Mouse (Mus musculus) hindbrain, embryonic 11.5 days (tissue): Measurements from ENCODE around the gene Rfpl4. TPM values are rescaled to one million over a fixed set of nuclear protein-coding genes. Genes with fewer than 3 reads are reported as not detected.
"Not testable (repeated sequence)": the region's sequence is repeated elsewhere in the genome, so short reads cannot be mapped to it uniquely, and the experiment has no call there.

Source experiments
- ATAC-seq: fragments of 200-750 bp; cut with Nextera tagmentation; 2 replicates; pipeline ENCODE4 v1.8.0; 2017; ENCODE audit warnings: mild to moderate bottlenecking, moderate TSS enrichment, moderate library complexity; ENCODE audit not compliant: low FRiP score
- DNase-seq: peaks from one replicate; pipeline ENCODE4 v3.0.0-alpha.2; 2015; ENCODE audit warnings: low spot score
- H3K27ac ChIP-seq: fragments of 300-500 bp; sonication (generic); 2 replicates; pipeline ENCODE4 v1.5.1; 2014; ENCODE audit warnings: mild to moderate bottlenecking, low read depth, low read length
- H3K27me3 ChIP-seq: fragments of 300-500 bp; sonication (generic); 2 replicates; pipeline ENCODE4 v1.6.1; 2014; ENCODE audit warnings: mild to moderate bottlenecking, low read length, moderate library complexity, mixed read lengths; ENCODE audit not compliant: control insufficient read depth, insufficient read depth
- H3K36me3 ChIP-seq: fragments of 300-500 bp; sonication (generic); 2 replicates; pipeline ENCODE4 v1.6.1; 2014; ENCODE audit warnings: mild to moderate bottlenecking, low read length, moderate library complexity, mixed read lengths; ENCODE audit not compliant: control insufficient read depth, insufficient read depth
- H3K4me1 ChIP-seq: fragments of 300-500 bp; sonication (generic); replicated peaks from 2 replicates; pipeline ENCODE4 v1.6.1; 2014; ENCODE audit warnings: low read length, mixed read lengths; ENCODE audit not compliant: control insufficient read depth, insufficient read depth
- H3K4me2 ChIP-seq: fragments of 300-500 bp; sonication (generic); replicated peaks from 2 replicates; pipeline ENCODE4 v1.6.1; 2014; ENCODE audit warnings: mild to moderate bottlenecking, low read depth, low read length
- H3K4me3 ChIP-seq: fragments of 300-500 bp; sonication (generic); 2 replicates; pipeline ENCODE4 v1.5.1; 2014; ENCODE audit warnings: low read depth, low read length
- H3K9ac ChIP-seq: fragments of 300-500 bp; sonication (generic); 2 replicates; pipeline ENCODE4 v1.6.1; 2014; ENCODE audit warnings: low read depth, low read length
- H3K9me3 ChIP-seq: fragments of 300-500 bp; sonication (generic); 2 replicates; pipeline ENCODE4 v1.6.1; 2016; ENCODE audit warnings: low read length; ENCODE audit not compliant: control insufficient read depth
- WGBS: fragments of 180-500 bp; shearing (Covaris S2); extraction: QIAGEN DNeasy Blood & Tissue Kit; methylation state at CpG from one replicate; pipeline ENCODE4 v1.1.7; 2014; 5-methylcytosine and 5-hydroxymethylcytosine counted together
- polyA plus RNA-seq: library from polyadenylated mRNA; unstranded; fragments of >200 nt; fragmentation: Nextera tagmentation; extraction: Ambion mirVana; gene quantifications from 2 replicates; pipeline ENCODE4 v1.2.1, GENCODE M21; 2014

The Rfpl4 gene
- polyA plus RNA-seq, 1 experiment from 2014 or later = not detected

GRCm38 (mm10) chr7:5086921-5087440 lies 29.8 kb downstream of the Rfpl4 start:
- H3K9me3 ChIP-seq = no peaks in the 10 kb centered on the region
- no peaks in the 10 kb centered on the region for H3K4me1 ChIP-seq
- H3K27me3 ChIP-seq = no peaks in the 10 kb centered on the region
- H3K27ac ChIP-seq = no peak overlapping the region
- no peak for DNase-seq
- 85% methylated on average over 5 of the region's 5 CpGs for WGBS
- ATAC-seq = no peak
- H3K4me2 ChIP-seq = no peak overlapping the region
- no peak overlapping the region for H3K9ac ChIP-seq
- no peak overlapping the region for H3K4me3 ChIP-seq
- H3K36me3 ChIP-seq = peaks cover 2% of the 10 kb centered on the region; the same call in 1 of the 2 replicates

DNA sequence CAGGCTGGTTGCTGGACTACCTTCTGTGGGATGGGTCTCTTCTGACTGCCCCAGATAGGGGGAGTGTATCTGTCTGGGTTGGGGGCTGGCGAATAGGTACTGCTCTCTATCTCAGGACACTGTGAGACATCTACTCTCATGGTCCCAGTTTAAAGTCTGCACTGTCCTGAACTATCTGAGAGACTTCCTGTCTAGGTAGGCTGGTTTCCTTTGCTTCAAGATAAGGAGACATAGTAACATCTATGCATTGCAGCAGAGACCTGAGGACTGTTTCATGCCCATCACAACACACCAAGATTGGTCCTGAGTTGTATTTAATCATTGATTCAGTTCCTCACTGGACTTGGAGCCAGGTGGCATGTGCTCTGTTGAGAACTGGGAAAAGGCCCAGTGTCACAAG lies 31.2 kb downstream of the Rfpl4 start:
- WGBS = 100% methylated on average over 1 of the region's 1 CpGs
- no peak overlapping the region for H3K4me3 ChIP-seq
- no peaks in the 10 kb centered on the region for H3K27me3 ChIP-seq
- no peaks in the 10 kb centered on the region for H3K4me1 ChIP-seq
- no peak overlapping the region for H3K9ac ChIP-seq
- no peak for DNase-seq
- H3K9me3 ChIP-seq = no peaks in the 10 kb centered on the region
- H3K27ac ChIP-seq = no peak overlapping the region
- H3K4me2 ChIP-seq = no peak overlapping the region
- no peak for ATAC-seq
- H3K36me3 ChIP-seq = peaks cover 3% of the 10 kb centered on the region; the same call in 1 of the 2 replicates

DNA sequence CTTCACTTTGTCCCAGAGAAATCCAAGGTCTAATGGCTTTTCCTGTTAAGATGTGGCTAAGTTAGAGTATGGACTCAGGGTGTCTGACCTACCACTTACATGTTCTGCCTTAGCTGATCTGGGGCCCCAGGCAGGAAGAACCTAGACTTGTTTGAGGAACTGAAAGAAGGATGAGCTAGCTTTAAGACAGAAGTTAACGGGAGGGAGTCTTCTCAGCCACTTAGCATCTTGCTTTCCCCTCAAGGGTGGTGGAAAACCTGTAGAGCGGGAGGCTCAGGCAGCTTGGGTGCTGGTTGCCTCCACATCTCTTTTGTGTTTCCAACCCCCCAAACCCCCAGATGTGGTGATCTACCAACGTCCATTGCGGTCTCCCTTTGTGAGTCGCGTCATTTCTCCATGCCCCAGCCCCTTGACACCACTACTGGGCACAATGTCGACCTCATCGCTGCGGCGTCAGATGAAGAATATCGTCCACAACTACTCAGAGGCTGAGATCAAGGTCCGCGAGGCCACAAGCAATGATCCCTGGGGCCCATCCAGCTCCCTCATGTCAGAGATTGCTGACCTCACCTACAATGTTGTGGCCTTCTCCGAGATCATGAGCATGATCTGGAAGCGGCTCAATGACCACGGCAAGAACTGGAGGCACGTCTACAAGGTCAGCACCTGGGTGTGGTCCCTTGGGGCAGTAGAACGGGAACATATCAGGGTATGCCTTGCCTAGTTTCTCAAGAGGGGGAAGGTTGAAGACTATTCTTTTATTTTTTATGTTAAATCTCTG lies 33.2 kb downstream of the Rfpl4 start:
- no peak overlapping the region for H3K9ac ChIP-seq
- no peaks in the 10 kb centered on the region for H3K9me3 ChIP-seq
- DNase-seq (no peak), ATAC-seq (no peak)
- H3K36me3 ChIP-seq = peaks cover 5% of the 10 kb centered on the region; the same call in 1 of the 2 replicates
- H3K4me3 ChIP-seq = no peak overlapping the region
- H3K4me1 ChIP-seq = no peaks in the 10 kb centered on the region
- H3K27me3 ChIP-seq = no peaks in the 10 kb centered on the region
- H3K4me2 ChIP-seq = no peak overlapping the region
- no peak overlapping the region for H3K27ac ChIP-seq
- WGBS = 95% methylated on average over 18 of the region's 18 CpGs

- Histone ChIP-seq H3K27me3 (no peaks in the 10 kb centered on the region), H3K36me3 (peaks cover 5% of the 10 kb centered on the region; the same call in 1 of the 2 replicates), H3K4me1 (no peaks in the 10 kb centered on the region), H3K9ac (no peak overlapping the region), H3K4me3 (no peak overlapping the region; the same call in 1 of the 2 replicates), H3K9me3 (no peaks in the 10 kb centered on the region), H3K4me2 (no peak overlapping the region), H3K27ac (no peak overlapping the region)
- WGBS = 95% methylated on average over 2 of the region's 2 CpGs
- DNase-seq (no peak), ATAC-seq (no peak)
Observed at GRCm38 (mm10) chr7:5081939-5082338, 34.8 kb downstream of the Rfpl4 start.

- Histone ChIP-seq H3K4me1 (no peaks in the 10 kb centered on the region), H3K36me3 (peaks cover 10% of the 10 kb centered on the region), H3K27ac (no peak overlapping the region), H3K4me3 (peak overlapping the region; percentile 99), H3K4me2 (peak overlapping the region; percentile 84), H3K27me3 (no peaks in the 10 kb centered on the region), H3K9ac (0 out of 2 replicates have a peak overlapping the region, but pooled peaks have one; percentile 15), H3K9me3 (no peaks in the 10 kb centered on the region)
- ATAC-seq (no peak), DNase-seq (no peak)
- 76% methylated on average over 6 of the region's 6 CpGs for WGBS
Observed at GRCm38 (mm10) chr7:5081241-5081640, 35.5 kb downstream of the Rfpl4 start.

- Histone ChIP-seq H3K27ac (0 out of 2 replicates have a peak overlapping the region, but pooled peaks have one; percentile 30), H3K27me3 (no peaks in the 10 kb centered on the region), H3K4me1 (no peaks in the 10 kb centered on the region), H3K4me3 (peak overlapping the region; percentile 99), H3K9ac (peak overlapping the region; percentile 97), H3K4me2 (peak overlapping the region; percentile 84), H3K36me3 (peaks cover 12% of the 10 kb centered on the region), H3K9me3 (no peaks in the 10 kb centered on the region)
- ATAC-seq (no peak), DNase-seq (no peak)
- 20% methylated on average over 6 of the region's 6 CpGs for WGBS
Observed at GRCm38 (mm10) chr7:5080815-5081214, 35.9 kb downstream of the Rfpl4 start.

GRCm38 (mm10) chr7:5080010-5080751 lies 36.6 kb downstream of the Rfpl4 start, which contains the start of gene Epn1:
Gene Epn1, plus strand, starts transcription at chr7:5080235.
- Histone ChIP-seq H3K9me3 (no peaks in the 10 kb centered on the region), H3K4me3 (peak within 1 kb of the TSS; percentile 99), H3K36me3 (peaks cover 12% of the 10 kb centered on the region), H3K4me2 (peak within 1 kb of the TSS; percentile 84), H3K4me1 (no peaks in the 10 kb centered on the region), H3K27ac (peak within 1 kb of the TSS; percentile 85), H3K27me3 (no peaks in the 10 kb centered on the region), H3K9ac (peak within 1 kb of the TSS; percentile 97)
- peak; percentile 97 for DNase-seq
- WGBS = under 1% methylated on average over 73 of the region's 81 CpGs
- peak; percentile 96 for ATAC-seq

GRCm38 (mm10) chr7:5079365-5080009 lies 37.3 kb downstream of the Rfpl4 start:
- H3K4me2 ChIP-seq = peak overlapping the region; percentile 84; the same call in 1 of the 2 replicates
- H3K36me3 ChIP-seq = peaks cover 14% of the 10 kb centered on the region
- peak overlapping the region; percentile 99 for H3K4me3 ChIP-seq
- not testable (repeated sequence) for H3K27me3 ChIP-seq, H3K9me3 ChIP-seq, DNase-seq, H3K9ac ChIP-seq, H3K4me1 ChIP-seq
- peak; percentile 59 for ATAC-seq
- WGBS = 39% methylated on average over 7 of the region's 13 CpGs
- H3K27ac ChIP-seq = peak overlapping the region; percentile 51; the same call in 1 of the 2 replicates
